Mouse (Mus musculus) right cerebral cortex, adult 18-20 months (tissue): ENCODE measurements around the gene Trim41.

Experiments used
- DNase-seq: peaks from one replicate; pipeline ENCODE4 v3.0.0; 2022; ENCODE audit warnings: mixed read lengths

The Trim41 gene

DNA sequence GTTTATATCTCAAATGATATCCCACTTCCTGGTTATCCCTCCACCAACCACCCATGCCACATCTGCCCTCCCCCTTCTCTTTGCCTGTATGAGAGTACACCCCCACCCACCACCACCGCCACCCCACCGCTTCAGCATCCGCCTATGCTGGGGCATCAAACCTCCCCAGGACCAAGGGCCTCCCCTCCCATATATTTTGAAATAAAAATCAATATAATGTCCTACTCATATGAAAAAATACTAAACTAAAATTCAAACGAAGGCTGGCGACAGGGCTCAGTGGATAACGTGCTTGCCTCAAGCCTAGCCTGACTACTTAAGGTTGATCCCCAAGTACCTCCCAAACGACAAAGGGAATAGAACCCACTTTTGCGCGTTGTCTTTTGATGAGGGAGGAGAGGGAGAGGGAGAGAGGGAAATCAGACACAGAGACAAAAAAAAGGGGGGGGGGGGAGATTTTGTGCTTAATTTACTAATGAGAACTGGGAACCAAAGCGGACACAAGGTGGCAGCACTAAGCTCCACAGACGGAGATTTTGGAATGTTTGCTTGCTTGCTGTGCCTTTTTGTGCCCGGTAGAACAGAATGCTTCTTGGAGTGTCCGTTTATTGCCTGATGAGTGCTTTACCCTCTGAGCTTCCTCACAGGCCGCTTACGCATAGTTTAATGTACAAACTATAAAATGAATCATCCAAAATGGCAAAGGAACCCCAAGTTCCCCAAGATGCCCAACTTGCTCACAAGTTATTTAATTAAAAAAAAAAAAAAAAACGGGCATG lies 28.7 kb downstream of the Trim41 start:
- peak; percentile 67 for DNase-seq

DNA sequence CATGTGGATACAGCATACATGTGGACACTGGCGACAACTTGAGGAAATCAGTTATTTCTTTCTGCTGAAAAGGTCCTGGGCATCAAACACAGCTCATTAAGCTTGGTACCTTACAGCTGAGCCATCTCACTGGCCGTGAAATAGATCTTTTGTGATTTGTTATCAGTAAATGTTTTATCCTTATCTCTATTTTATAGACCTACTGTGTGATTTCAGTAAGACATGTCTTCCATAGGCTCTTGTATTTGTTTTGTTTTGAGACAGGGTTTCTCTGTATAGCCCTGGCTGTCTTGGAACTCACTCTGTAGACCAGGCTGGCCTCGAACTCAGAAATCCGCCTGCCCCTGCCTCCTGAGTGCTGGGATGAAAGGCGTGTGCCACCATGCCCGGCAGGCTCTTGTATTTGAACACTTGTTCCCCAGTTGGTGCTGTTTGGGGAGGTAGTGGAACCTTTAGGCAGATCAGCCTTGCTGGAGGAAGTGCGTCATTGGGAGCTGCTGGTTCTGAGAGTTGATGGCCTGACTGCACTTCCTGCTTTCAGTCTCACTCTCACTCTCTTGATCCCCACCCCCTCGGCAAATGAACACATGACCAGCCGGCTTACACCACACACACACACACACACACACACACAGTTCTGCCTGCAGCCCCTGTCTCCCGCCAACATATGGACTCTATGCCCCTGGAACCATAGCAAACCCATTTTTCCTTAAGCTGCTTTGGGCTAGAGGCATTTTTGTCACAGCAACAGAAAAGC lies 29.5 kb downstream of the Trim41 start:
- no peak for DNase-seq

DNA sequence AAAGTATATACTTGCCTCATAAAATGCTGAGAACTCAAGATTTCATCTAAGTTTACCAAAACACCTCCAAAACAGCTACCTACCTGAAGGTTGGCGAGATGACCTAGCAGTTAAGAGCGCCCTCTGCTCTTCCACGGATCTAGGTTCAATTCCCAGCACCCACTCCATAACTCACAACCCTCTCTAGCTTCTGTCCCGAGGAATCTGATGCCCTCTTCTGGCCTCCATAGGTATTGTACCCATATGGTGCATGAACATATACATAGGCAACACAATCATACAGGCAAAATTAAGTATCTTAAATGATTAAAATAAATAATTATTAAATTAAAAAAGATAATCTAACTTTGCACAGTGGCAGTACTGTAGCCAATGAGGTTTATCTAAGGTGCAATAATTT lies 34.9 kb downstream of the Trim41 start:
- no peak for DNase-seq

DNA sequence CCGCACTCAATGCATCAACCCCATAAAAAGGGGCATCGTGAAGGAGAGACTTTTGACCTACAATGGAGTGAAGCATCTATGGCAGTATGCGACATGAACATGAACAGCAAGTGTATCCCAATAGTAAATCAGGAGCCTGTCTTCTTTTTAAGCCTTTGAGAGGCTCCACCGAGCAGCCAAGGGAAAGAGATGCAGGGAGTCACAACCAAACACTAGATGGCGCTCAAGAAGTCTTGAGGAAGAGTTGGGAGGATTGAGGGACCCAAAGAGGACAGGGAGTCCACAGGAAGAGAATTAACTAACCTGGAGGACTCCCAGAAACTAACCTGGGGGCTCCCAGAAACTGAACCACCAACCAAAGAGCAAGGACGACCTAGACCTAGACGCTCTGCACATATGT lies 37.7 kb downstream of the Trim41 start:
- DNase-seq: no peak

DNA sequence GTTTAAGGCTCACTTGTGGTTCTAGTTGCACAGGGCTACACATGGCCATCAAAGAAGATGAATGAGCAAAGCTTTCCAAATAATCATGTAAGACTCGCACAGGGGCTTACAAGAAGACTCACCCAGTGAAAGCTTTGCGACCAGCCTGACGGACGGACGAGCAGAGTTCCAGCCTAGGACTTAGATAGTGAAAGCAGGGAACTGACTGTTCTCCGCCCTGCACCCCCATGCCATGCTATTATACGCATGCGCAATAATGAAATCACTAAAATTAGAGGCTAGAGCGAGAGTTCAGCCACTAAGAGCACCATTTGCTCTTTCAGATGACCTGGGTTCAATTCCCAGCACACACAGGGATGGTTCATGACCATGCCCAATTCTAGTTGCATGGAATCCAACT lies 39.9 kb downstream of the Trim41 start:
- no peak for DNase-seq

DNA sequence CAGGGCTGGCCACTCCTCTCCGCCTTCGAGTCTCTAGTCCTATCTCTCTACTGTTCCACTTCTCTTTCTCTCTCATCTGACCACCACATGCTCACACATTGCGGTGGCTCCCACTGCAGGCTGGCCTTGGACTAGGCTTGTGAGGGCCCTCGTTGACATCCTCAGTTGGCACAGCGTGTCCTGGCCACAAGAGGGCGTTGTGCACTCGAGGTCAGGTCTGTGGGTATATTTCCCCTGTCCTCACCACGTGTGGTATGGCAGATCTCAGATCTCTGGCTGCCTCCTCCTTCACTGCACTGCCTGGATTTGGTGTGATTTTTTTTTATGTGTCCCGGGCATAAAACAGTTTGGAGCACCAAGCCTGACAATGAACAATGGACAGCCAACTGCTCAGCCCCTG lies 40.5 kb downstream of the Trim41 start:
- DNase-seq: no peak

DNA sequence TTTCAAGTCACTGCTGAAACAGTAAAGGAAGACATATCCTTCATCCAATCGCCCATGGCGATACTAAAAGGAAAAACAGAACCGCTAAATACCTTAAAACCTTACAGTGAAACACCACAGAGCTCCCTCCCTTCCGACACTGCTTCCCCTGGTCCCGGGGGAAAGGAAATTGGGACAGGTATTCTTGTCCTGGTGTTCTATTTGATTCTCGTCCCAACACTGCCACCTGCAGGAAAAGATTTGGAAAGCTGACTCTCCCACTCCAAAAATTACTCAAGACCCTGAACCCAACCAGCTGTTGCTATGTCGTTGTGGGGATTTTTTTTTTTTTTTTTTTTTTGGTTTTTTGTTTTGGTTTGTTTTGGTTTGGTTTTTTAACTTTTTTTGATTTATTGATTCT lies 41.7 kb downstream of the Trim41 start:
- peak; percentile 39 for DNase-seq

DNA sequence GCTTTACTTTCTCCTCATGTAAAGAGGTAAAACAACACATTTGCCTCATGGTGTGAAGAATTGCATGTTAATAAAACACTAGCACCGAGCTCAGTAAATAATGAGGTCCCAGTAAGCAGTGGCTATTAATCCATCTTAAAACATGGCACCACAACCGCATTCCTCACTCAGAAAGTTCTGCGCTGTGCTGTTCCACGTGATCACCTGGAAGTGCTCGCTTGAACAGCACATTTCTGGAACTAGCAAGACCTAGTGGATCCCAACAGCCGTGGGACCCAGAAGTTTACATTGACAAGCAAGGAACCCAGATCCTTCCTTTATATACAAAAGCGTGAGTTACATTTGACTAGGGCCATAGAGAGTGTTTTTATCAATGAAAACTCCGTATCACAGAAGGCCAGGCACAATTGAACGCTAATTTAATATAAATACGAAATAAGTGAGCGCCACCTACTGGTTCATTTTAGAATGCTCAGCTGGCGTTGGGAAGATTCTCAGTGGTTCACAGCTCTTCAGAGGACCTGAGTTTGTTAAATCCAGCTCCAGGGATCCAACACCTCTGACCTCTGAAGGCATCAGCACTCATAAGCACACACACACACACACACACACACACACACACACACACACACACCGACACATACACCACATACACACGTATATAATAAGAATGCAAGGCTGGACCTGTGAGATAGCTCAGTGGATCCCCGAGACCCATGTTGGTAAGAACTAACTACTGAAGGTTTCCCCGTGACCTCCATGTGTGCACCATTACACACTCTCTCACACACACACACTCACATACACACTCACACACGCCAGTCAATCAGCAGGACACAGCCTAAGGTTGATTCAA lies 42.5 kb downstream of the Trim41 start:
- DNase-seq: peak; percentile 59

DNA sequence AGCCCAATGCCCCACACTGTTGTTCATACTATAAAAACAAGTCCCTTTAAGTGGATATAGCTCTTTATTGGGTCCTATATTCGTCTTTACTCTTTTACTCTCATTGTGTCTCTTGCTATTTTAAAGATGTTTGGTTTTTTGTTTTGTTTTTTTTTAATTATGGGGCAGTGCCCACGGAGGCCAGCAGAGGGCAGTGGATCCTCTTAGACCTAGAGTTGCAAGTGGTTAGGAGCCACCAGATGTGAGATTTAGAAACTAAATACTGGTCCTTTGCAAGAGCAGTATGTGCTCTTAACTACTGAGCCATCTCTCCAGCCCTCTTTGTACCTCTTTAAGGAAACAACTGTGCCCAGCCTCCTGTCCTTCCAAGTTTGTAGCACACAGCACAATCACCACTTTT lies 45.5 kb downstream of the Trim41 start:
- DNase-seq: no peak

DNA sequence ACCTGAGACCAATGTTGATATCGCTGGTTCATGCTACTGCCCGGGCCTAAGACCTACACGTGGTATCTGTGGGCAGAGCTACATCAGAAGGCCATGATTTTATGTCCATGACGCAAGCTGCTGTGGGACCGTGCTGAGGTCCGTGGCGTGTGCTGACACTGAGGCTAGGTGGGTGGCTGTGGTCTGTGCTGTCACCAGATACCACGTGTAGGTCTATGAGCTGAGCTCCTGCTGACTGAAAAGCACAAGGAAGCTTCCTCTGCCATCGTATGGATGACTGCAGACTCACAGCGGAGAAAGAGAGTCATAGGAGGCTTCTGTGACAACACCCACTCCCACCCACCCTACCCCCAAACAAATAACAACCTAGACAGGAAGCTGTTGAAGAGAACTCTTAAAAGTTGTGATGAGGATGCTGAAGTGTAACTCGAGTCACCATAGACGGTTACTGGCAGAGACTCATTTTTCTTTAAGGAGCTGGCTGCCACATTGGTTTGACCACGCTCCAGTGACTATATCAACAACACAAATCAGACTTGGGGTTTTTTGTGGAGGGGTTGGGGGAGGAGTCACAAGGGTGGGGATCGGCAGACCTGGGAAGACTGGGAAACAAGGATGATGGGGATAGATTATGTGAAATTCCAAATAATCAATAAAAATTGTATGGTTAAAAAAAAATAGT lies 49.8 kb downstream of the Trim41 start:
- no peak for DNase-seq

DNA sequence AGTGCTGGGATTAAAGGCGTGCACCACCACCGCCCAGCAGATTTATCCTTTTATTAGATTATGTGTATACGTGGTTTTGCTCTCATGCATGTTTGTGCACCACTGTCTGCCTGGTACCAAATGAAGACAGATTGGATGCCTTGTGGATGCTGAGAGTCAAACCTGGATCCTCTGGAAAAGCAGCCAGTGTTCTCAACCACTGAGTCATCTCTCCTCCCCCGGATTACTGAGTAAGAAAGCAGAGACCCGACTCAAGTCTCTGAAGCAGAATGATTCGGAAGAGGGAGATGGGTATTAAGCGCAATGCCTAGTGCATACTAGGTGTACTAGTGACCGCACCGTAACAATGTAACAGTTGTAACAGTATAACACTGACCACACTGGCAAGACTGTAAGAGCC lies 53.0 kb downstream of the Trim41 start:
- peak; percentile 56 for DNase-seq

DNA sequence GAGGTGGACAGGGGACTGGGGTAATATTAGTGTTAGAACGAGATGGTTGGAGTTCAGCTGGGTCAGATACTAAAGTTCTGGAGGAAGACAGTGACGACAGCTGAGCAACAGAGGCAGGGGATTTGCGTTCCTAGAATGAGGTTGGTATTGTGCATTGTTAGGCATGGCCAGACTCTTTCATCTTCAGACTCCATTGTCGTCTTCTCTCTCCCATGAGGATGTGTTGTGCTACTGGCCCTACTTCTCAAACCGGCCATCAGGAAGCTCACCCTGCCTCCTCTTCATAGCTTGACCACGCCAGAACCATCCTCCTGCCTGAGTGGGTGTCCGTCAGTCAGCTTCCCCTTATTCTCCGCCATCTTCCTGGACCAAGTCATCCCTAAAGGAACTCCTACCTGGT lies 58.1 kb downstream of the Trim41 start:
- DNase-seq: no peak
